Mouse (Mus musculus): ENCODE measurements around the gene Map4k2.

DNA sequence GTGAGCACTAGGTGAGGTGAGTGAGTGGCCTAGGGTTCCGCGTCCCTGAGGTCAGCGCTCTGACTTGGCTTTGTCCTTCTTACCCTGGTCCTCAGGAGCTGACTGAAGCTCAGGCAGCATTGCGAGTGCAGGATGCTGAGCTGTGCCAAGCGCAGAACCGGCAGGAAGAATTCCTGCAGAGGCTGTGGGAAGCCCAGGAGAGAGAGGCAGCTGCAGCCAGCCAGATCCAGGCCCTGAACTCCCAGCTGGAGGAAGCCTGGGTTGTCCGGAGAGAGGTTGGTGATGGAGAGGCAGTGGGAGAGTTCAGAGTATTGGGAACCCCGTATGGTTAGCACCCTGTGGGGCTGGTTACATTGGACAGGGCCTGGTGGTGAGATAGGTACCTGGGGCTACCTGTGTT lies 27.1 kb upstream of the Map4k2 start:
- no peak for TF ChIP-seq USF1 (IDR thresholded peaks at IDR 0.05; ENCODE audit: low read depth, low read length)
- TF ChIP-seq MAFK (IDR thresholded peaks at IDR 0.05; ENCODE audit: borderline replicate concordance, low read depth, low read length): no peak
- no peak for TF ChIP-seq CHD2 (IDR thresholded peaks at IDR 0.05; ENCODE audit: low read length)
- TF ChIP-seq UBTF (IDR thresholded peaks at IDR 0.05; ENCODE audit: borderline replicate concordance, insufficient read depth, low read depth, low read length): no peak
- no peak for TF ChIP-seq EP300 (IDR thresholded peaks at IDR 0.05; ENCODE audit: low read depth in 1 of 2, low read length in 2 of 2)
- no peak for TF ChIP-seq POLR2A (IDR thresholded peaks at IDR 0.05; ENCODE audit: control insufficient read depth in 1 of 2, insufficient read depth in 1 of 2, low read depth in 1 of 2, low read length in 2 of 2, poor library complexity in 1 of 2)
- no peak for TF ChIP-seq CTCF (IDR thresholded peaks at IDR 0.05 in 2 of 3, conservative IDR thresholded peaks at IDR 0.05 in 1 of 3; ENCODE audit: control insufficient read depth in 1 of 3, insufficient read depth in 1 of 3, low read depth in 2 of 3, low read length in 3 of 3, poor library complexity in 1 of 3, severe bottlenecking in 1 of 3)
- no peak for TF ChIP-seq MEF2A (IDR thresholded peaks at IDR 0.05; ENCODE audit: extremely low read depth, insufficient replicate concordance, low read depth, low read length, poor library complexity, severe bottlenecking)
- TF ChIP-seq POLR2AphosphoS5 (IDR thresholded peaks at IDR 0.05; ENCODE audit: borderline replicate concordance, low read depth, low read length): no peak
